Comparison of ENCODE assay signal across 8 mouse cellular contexts in genomic region chr3:96601941-96602703, GRCm38 (mm10). TPM values are rescaled to one million over a fixed set of nuclear protein-coding genes. Genes with fewer than 3 reads are reported as not detected.
A peak's percentile ranks its signal among the peaks of the same experiment; 100 is the strongest.
DNase-seq lines count a peak whose midpoint lies in the region; ATAC-seq and TF ChIP-seq lines count a peak whose summit lies in the region.

No protein-coding gene starts in this region.

- H3K27me3 ChIP-seq in heart, embryonic 10.5 days (ENCODE audit: insufficient read depth, poor library complexity, severe bottlenecking) = peaks cover 8% of the 10 kb centered on the region; the same call in 1 of the 2 replicates
- 0 out of 2 replicates have a peak, but pooled peaks cover 2% of the 10 kb centered on the region for H3K27me3 ChIP-seq in midbrain, embryonic 13.5 days
- H3K27me3 ChIP-seq in thymus, adult 2 months (ENCODE audit: control insufficient read depth, insufficient read depth, low read length) = peaks cover 21% of the 10 kb centered on the region; the same call in 1 of the 2 replicates

- H3K27ac ChIP-seq in gastrocnemius, adult 2 months = peak overlapping the region; percentile 89
- H3K27ac ChIP-seq in brown adipose tissue, adult 24 weeks (replicated peaks; ENCODE audit: low read depth, low read length) = peak overlapping the region; percentile 70
- peak overlapping the region; percentile 98 for H3K27ac ChIP-seq in heart, embryonic 10.5 days
- H3K27ac ChIP-seq in midbrain, embryonic 13.5 days = peak overlapping the region; percentile 95
- H3K27ac ChIP-seq in thymus, adult 2 months (ENCODE audit: control insufficient read depth, insufficient read depth, low read length) = no peak overlapping the region

- no peak for TF ChIP-seq POLR2A in thymus, adult 2 months (IDR thresholded peaks at IDR 0.05; ENCODE audit: control insufficient read depth, extremely low read depth, insufficient read depth, low read length, poor library complexity)

- H3K4me3 ChIP-seq in gastrocnemius, adult 2 months = peak overlapping the region; percentile 90
- peak overlapping the region; percentile 67 for H3K4me3 ChIP-seq in brown adipose tissue, adult 24 weeks (ENCODE audit: insufficient read depth, low read depth, low read length)
- H3K4me3 ChIP-seq in heart, embryonic 10.5 days = peak overlapping the region; percentile 92
- H3K4me3 ChIP-seq in midbrain, embryonic 13.5 days (replicated peaks) = peak overlapping the region; percentile 84
- no peak overlapping the region for H3K4me3 ChIP-seq in thymus, adult 2 months (ENCODE audit: control insufficient read depth, insufficient read depth, low read length)

- no peaks in the 10 kb centered on the region for H3K9me3 ChIP-seq in heart, embryonic 10.5 days
- no peaks in the 10 kb centered on the region for H3K9me3 ChIP-seq in midbrain, embryonic 13.5 days

- no peak for TF ChIP-seq CTCF in gastrocnemius, adult 2 months (IDR thresholded peaks at IDR 0.05)
- no peak for TF ChIP-seq CTCF in thymus, adult 2 months (IDR thresholded peaks at IDR 0.05; ENCODE audit: borderline replicate concordance, control insufficient read depth, extremely low read depth, insufficient read depth, low read length, poor library complexity)

- intact Hi-C loops in gastrocnemius, adult 2 months (cut with DNase I) = loop anchor here (2.0 kb wide), 1 partner anchor 27 kb away; the partner anchor contains the start of gene Rbm8a
- intact Hi-C loops in gastrocnemius, postnatal 36 days (cut with DNase I) = no loop called here

- H3K4me1 ChIP-seq in brown adipose tissue, adult 24 weeks (ENCODE audit: control insufficient read depth, insufficient read depth, insufficient read length, low read length) = no peaks in the 10 kb centered on the region
- H3K4me1 ChIP-seq in heart, embryonic 10.5 days = peaks cover 39% of the 10 kb centered on the region
- H3K4me1 ChIP-seq in midbrain, embryonic 13.5 days (replicated peaks) = peaks cover 75% of the 10 kb centered on the region
- H3K4me1 ChIP-seq in thymus, adult 2 months (replicated peaks; ENCODE audit: control insufficient read depth, insufficient read depth, low read length) = peaks cover 18% of the 10 kb centered on the region

- peak overlapping the region; percentile 84 for H3K4me2 ChIP-seq in midbrain, embryonic 13.5 days (replicated peaks)

- WGBS in heart, embryonic 10.5 days = 42% methylated on average over 10 of the region's 10 CpGs
- WGBS in midbrain, embryonic 13.5 days = 16% methylated on average over 10 of the region's 10 CpGs
- WGBS in thymus, adult 2 months = 74% methylated on average over 10 of the region's 10 CpGs

- peaks cover 11% of the 10 kb centered on the region for H3K36me3 ChIP-seq in heart, embryonic 10.5 days
- H3K36me3 ChIP-seq in midbrain, embryonic 13.5 days = no peaks in the 10 kb centered on the region
- no peaks in the 10 kb centered on the region for H3K36me3 ChIP-seq in thymus, adult 2 months (ENCODE audit: control insufficient read depth, insufficient read depth, low read length)

- peak overlapping the region; percentile 92 for H3K9ac ChIP-seq in midbrain, embryonic 13.5 days (replicated peaks)

- no peak for ATAC-seq in midbrain, embryonic 13.5 days
- no peak for ATAC-seq in frontal cortex, adult (ENCODE audit: low TSS enrichment)

- DNase-seq in gastrocnemius, adult 2 months = peak; percentile 46
- no peak for DNase-seq in gastrocnemius, postnatal 36 days
- DNase-seq in heart, embryonic 10.5 days (ENCODE audit: low spot score) = no peak
- DNase-seq in kidney, postnatal 14 days = peak; percentile 50
- DNase-seq in thymus, adult 2 months = no peak

RNA-seq across cellular contexts. Expression of gene Lix1l, which starts 1.2 kb away (rescaled TPM):
- total RNA-seq in gastrocnemius, adult 2 months (2021) = 1 to 10 TPM; 4.9 to 8.4 TPM
- total RNA-seq in gastrocnemius, postnatal 36 days (2021) = 1 to 10 TPM; 5.5 to 6.3 TPM
- polyA plus RNA-seq in brown adipose tissue, adult 24 weeks (2012; ENCODE audit: insufficient read depth, insufficient read length, missing spikeins) = 10.0 and 11.0 TPM in 2 replicates
- polyA plus RNA-seq in heart, embryonic 10.5 days (2016; fragmentation: Nextera tagmentation; extraction: Ambion mirVana) = 4.7 and 4.8 TPM in 2 replicates
- polyA plus RNA-seq in midbrain, embryonic 13.5 days (2015; fragmentation: Nextera tagmentation; extraction: Ambion mirVana) = 5.7 and 6.2 TPM in 2 replicates
- 4.6 and 8.2 TPM in 2 replicates for polyA plus RNA-seq in thymus, adult 2 months (2012; rRNA removed)

RNA-seq across cellular contexts. Expression of gene Ankrd34a, which starts 5.7 kb away (rescaled TPM):
- total RNA-seq in gastrocnemius, adult 2 months (2021) = under 1 TPM; 0.41 to 0.92 TPM
- total RNA-seq in gastrocnemius, postnatal 36 days (2021) = under 1 TPM; 0.59 to 0.92 TPM
- not detected in 2 replicates for polyA plus RNA-seq in brown adipose tissue, adult 24 weeks (2012; ENCODE audit: insufficient read depth, insufficient read length, missing spikeins)
- polyA plus RNA-seq in heart, embryonic 10.5 days (2016; fragmentation: Nextera tagmentation; extraction: Ambion mirVana) = 6.8 and 10.4 TPM in 2 replicates
- polyA plus RNA-seq in midbrain, embryonic 13.5 days (2015; fragmentation: Nextera tagmentation; extraction: Ambion mirVana) = 5.3 and 6.5 TPM in 2 replicates
- polyA plus RNA-seq in thymus, adult 2 months (2012; rRNA removed) = 0.18 and 0.49 TPM in 2 replicates

RNA-seq across cellular contexts. Expression of gene Polr3gl, which starts 8.1 kb away (rescaled TPM):
- 10 to 100 TPM; 44.5 to 48.3 TPM for total RNA-seq in gastrocnemius, adult 2 months (2021)
- total RNA-seq in gastrocnemius, postnatal 36 days (2021) = 10 to 100 TPM; 36.7 to 41.4 TPM
- 39.0 and 72.4 TPM in 2 replicates for polyA plus RNA-seq in brown adipose tissue, adult 24 weeks (2012; ENCODE audit: insufficient read depth, insufficient read length, missing spikeins)
- polyA plus RNA-seq in heart, embryonic 10.5 days (2016; fragmentation: Nextera tagmentation; extraction: Ambion mirVana) = 37.1 and 37.2 TPM in 2 replicates
- polyA plus RNA-seq in midbrain, embryonic 13.5 days (2015; fragmentation: Nextera tagmentation; extraction: Ambion mirVana) = 41.1 and 42.0 TPM in 2 replicates
- 17.8 and 18.2 TPM in 2 replicates for polyA plus RNA-seq in thymus, adult 2 months (2012; rRNA removed)

RNA-seq across cellular contexts. Expression of gene Gm16253, which starts 25.3 kb away (rescaled TPM):
- total RNA-seq in gastrocnemius, adult 2 months (2021) = 1 to 10 TPM in 1 of 2 experiments, not detected in 1; 1.1 TPM
- 1 to 10 TPM; 1.4 to 2.4 TPM for total RNA-seq in gastrocnemius, postnatal 36 days (2021)
- polyA plus RNA-seq in brown adipose tissue, adult 24 weeks (2012; ENCODE audit: insufficient read depth, insufficient read length, missing spikeins) = not detected in 2 replicates
- 0.88 and 2.8 TPM in 2 replicates for polyA plus RNA-seq in heart, embryonic 10.5 days (2016; fragmentation: Nextera tagmentation; extraction: Ambion mirVana)
- 0.81 and 1.7 TPM in 2 replicates for polyA plus RNA-seq in midbrain, embryonic 13.5 days (2015; fragmentation: Nextera tagmentation; extraction: Ambion mirVana)
- not detected in 2 replicates for polyA plus RNA-seq in thymus, adult 2 months (2012; rRNA removed)

RNA-seq across cellular contexts. Expression of gene Rbm8a, which starts 27.6 kb away (rescaled TPM):
- total RNA-seq in gastrocnemius, adult 2 months (2021) = 10 to 100 TPM; 23.3 to 29.2 TPM
- total RNA-seq in gastrocnemius, postnatal 36 days (2021) = 10 to 100 TPM; 19.9 to 29.7 TPM
- 78.8 and 110 TPM in 2 replicates for polyA plus RNA-seq in brown adipose tissue, adult 24 weeks (2012; ENCODE audit: insufficient read depth, insufficient read length, missing spikeins)
- 112 and 150 TPM in 2 replicates for polyA plus RNA-seq in heart, embryonic 10.5 days (2016; fragmentation: Nextera tagmentation; extraction: Ambion mirVana)
- polyA plus RNA-seq in midbrain, embryonic 13.5 days (2015; fragmentation: Nextera tagmentation; extraction: Ambion mirVana) = 147 TPM in 2 replicates
- 12.2 and 14.4 TPM in 2 replicates for polyA plus RNA-seq in thymus, adult 2 months (2012; rRNA removed)

Comparison
In these comparisons a context has a peak if more than half of its experiments do, and no peak if none do; other contexts are left out.
1. DNase-seq: peak in gastrocnemius, adult 2 months (single experiment) and kidney, postnatal 14 days (single experiment); none in gastrocnemius, postnatal 36 days (0 of 2), heart, embryonic 10.5 days (single experiment) and thymus, adult 2 months (single experiment).